Mouse (Mus musculus): ENCODE results near the gene Pxmp4. TPM values are rescaled to one million over a fixed set of nuclear protein-coding genes. Genes with fewer than 3 reads are reported as not detected.

Pxmp4 gene
- polyA plus RNA-seq, 1 experiment from 2014 or later: 13.8 TPM

DNA sequence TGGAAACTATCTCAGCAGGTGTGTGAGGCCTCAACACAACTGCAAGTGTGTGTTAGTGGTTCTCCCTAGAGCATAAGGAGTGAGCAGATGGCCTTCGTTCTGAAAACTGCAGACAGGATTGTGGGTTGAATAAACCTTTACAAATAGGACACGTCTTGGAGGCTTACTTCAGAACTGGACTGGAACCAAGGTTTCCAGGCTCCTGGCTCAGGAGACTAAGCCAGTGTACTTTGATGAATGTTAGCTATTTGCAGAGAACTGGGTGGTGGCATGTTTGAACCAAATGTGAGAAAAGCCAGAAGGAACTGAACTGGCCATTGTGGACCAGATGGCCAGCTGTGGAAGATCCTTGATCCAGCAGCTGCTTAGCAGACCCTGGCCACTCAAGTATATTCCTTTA lies 65.2 kb downstream of the Pxmp4 start:
- no peak overlapping the region for H3K9ac ChIP-seq (replicated peaks)
- WGBS: 69% methylated on average over 2 of the region's 2 CpGs
- H3K27ac ChIP-seq (replicated peaks): peak overlapping the region; percentile 50
- H3K4me3 ChIP-seq: no peak overlapping the region
- no peaks in the 10 kb centered on the region for H3K9me3 ChIP-seq
- H3K4me1 ChIP-seq: peaks cover 4% of the 10 kb centered on the region; the same call in 1 of the 2 replicates
- no peak for ATAC-seq (ENCODE audit: low FRiP score, low read depth)
- H3K27me3 ChIP-seq: no peaks in the 10 kb centered on the region
- H3K36me3 ChIP-seq: peaks cover 43% of the 10 kb centered on the region
- no peak overlapping the region for H3K4me2 ChIP-seq (replicated peaks)

Other genes with a start within 250 kb of the Pxmp4 start
- 14.3 and 15.4 TPM in 2 replicates for gene Cdk5rap1, start 230.7 kb downstream of the Pxmp4 start, polyA plus RNA-seq (2016; fragmentation: Nextera tagmentation; extraction: Ambion mirVana)
- gene Snta1, start 195.6 kb downstream of the Pxmp4 start, polyA plus RNA-seq (2016; fragmentation: Nextera tagmentation; extraction: Ambion mirVana): 7.1 and 8.6 TPM in 2 replicates
- 91.8 and 94.9 TPM in 2 replicates for gene Cbfa2t2, start 167.2 kb downstream of the Pxmp4 start, polyA plus RNA-seq (2016; fragmentation: Nextera tagmentation; extraction: Ambion mirVana)
- gene 1700003F12Rik, start 56.6 kb downstream of the Pxmp4 start, polyA plus RNA-seq (2016; fragmentation: Nextera tagmentation; extraction: Ambion mirVana): 2.2 and 3.3 TPM in 2 replicates
- gene Actl10, start 51.9 kb downstream of the Pxmp4 start, polyA plus RNA-seq (2016; fragmentation: Nextera tagmentation; extraction: Ambion mirVana): 0.60 and 1.1 TPM in 2 replicates
- 11.9 and 12.3 TPM in 2 replicates for gene Necab3, start 44.8 kb downstream of the Pxmp4 start, polyA plus RNA-seq (2016; fragmentation: Nextera tagmentation; extraction: Ambion mirVana)
- gene E2f1, start 33.8 kb downstream of the Pxmp4 start, polyA plus RNA-seq (2016; fragmentation: Nextera tagmentation; extraction: Ambion mirVana): 36.0 and 41.1 TPM in 2 replicates
- gene Zfp341, start 9.6 kb upstream of the Pxmp4 start, polyA plus RNA-seq (2016; fragmentation: Nextera tagmentation; extraction: Ambion mirVana): 1.4 and 1.5 TPM in 2 replicates
- 0.54 and 0.69 TPM in 2 replicates for gene 4930519P11Rik, start 9.7 kb upstream of the Pxmp4 start, polyA plus RNA-seq (2016; fragmentation: Nextera tagmentation; extraction: Ambion mirVana)
- 26.1 and 27.9 TPM in 2 replicates for gene Chmp4b, start 48.0 kb upstream of the Pxmp4 start, polyA plus RNA-seq (2016; fragmentation: Nextera tagmentation; extraction: Ambion mirVana)
- not detected in 2 replicates for gene Gm14214, start 166.3 kb upstream of the Pxmp4 start, polyA plus RNA-seq (2016; fragmentation: Nextera tagmentation; extraction: Ambion mirVana)
- 38.9 and 44.6 TPM in 2 replicates for gene Raly, start 187.4 kb upstream of the Pxmp4 start, polyA plus RNA-seq (2016; fragmentation: Nextera tagmentation; extraction: Ambion mirVana)
- gene a, start 187.7 kb upstream of the Pxmp4 start, polyA plus RNA-seq (2016; fragmentation: Nextera tagmentation; extraction: Ambion mirVana): 1.9 and 2.2 TPM in 2 replicates

Measured in midbrain, embryonic 12.5 days (tissue).